Mouse (Mus musculus): ENCODE data around the gene Sema3d. TPM values are rescaled to one million over a fixed set of nuclear protein-coding genes. Genes with fewer than 3 reads are reported as not detected.

Sema3d gene
- total RNA-seq, 2 experiments from 2014 or later: 6.4 to 7.2 TPM

GRCm38 (mm10) chr5:12575262-12575661, 192.1 kb downstream of the Sema3d start:
- intact Hi-C loops (cut with DNase I): no loop called here
- no peak for DNase-seq (ENCODE audit: low spot score in 2 of 2)

DNA sequence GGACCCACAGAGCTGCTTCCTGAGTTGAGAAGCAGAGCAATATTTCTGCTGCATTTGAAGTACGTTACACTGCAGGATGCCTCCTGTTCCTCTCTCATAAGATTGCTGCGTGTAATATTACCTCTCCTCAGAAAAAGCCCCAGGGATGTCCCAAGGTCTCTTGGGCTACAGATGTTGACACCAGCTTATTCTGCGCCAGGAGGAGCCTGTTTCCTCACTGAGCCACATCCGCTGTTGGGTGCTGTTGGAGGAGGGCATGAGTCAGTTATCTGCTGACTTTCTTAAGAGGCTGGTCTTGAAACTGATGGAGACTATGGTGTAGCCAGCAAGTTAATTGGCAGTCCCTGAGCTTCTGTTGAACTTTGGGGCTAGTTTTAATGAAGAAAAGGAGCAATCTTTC, 196.6 kb downstream of the Sema3d start:
- DNase-seq (ENCODE audit: low spot score in 2 of 2): no peak
- intact Hi-C loops (cut with DNase I): no loop called here

DNA sequence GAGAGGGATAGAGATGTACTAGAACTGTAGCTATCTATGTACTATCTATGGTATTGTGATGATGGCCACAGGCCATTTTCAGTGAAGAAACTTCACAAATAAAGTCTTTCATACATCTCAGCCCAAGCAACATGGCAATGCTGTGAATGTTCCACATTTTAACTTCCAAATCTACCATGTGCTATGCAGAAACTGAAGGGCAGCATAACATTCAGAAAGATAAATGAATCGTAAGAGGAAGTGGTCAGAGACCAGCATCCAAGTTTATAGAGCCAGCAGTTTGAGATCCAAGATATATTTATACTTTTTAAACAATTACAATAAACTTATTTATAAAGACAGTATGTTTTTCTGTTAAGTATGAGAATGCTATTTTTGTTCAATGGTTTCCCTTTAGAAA, 199.4 kb downstream of the Sema3d start:
- intact Hi-C loops (cut with DNase I): no loop called here
- DNase-seq (ENCODE audit: low spot score in 2 of 2): no peak

DNA sequence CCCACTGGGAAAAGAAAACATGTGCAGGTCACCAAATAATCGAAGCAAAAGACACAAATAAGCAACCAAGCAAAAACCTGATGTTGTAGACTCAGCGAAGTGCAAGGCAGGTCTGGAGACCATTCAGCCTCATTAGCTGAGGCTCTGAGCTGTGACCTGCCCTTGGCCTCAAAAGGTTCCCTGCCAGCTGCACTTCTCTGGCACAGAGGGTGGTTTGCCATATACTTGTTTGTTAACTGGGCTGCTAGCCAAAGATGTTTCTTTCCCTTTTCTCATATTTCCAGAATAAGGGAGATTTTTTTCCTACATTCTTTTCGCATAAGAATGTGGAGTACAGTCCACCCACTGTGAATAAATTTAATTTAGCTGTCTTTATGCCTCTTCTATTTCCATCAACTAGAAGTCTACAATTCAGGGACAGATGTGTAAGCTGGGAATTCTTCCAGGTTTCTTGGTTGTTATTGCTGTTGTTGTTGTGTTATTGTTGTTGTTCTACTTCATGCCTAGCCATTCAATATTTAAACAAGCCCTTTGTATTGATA, 200.2 kb downstream of the Sema3d start:
- DNase-seq (ENCODE audit: low spot score in 2 of 2): peak in 1 of 2 experiments; percentile 12
- intact Hi-C loops (cut with DNase I): no loop called here

DNA sequence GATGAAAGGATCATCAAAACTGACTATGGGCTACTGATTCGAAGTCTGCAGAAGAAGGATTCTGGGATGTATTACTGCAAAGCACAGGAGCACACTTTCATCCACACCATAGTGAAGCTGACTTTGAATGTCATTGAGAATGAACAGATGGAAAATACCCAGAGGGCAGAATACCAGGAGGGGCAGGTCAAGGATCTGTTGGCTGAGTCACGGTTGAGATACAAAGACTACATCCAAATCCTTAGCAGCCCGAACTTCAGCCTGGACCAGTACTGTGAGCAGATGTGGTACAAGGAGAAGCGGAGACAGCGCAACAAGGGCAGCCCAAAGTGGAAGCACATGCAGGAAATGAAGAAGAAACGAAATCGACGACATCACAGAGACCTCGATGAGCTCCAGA, 201.7 kb downstream of the Sema3d start:
- intact Hi-C loops (cut with DNase I): no loop called here
- DNase-seq (ENCODE audit: low spot score in 2 of 2): no peak

GRCm38 (mm10) chr5:12634227-12634980, 251.2 kb downstream of the Sema3d start:
- no peak for DNase-seq (ENCODE audit: low spot score in 2 of 2)
- intact Hi-C loops (cut with DNase I): no loop called here

DNA sequence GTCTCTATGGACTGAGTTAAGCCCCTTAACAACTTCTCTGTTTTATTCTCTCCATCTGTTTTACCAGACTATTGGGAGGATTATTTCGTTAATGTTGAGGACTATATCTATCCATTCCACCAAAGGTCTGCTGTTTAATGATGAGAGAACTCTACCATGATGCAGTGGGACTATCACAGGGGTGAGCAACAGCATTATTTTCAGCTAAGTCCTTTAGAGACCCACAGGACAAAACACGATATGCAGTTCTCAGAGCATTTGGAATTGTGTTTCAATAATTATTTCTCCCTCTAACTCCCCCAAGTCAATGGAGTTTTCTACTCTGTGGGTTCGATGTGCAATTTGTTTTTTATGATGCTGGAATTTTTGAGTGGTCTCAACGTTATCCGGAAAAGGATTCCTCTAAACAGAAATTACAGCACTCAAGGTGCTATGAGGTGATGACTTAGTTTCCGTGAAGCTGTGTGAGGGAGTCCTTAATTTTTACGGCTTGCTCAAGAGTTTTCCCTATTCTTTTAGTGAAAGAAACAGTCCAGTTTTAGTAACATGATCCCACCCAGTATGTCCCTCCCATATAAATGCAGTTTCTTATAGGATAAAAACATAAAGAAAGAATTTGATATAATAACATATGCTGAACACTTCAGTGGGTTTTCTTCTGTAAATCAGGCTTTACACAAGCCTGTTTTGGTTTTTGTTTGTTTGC, 254.7 kb downstream of the Sema3d start:
- DNase-seq (ENCODE audit: low spot score in 2 of 2): no peak
- intact Hi-C loops (cut with DNase I): no loop called here
